Mouse (Mus musculus): Measurements from ENCODE around the gene Cpm.
A peak's percentile ranks its signal among the peaks of the same experiment; 100 is the strongest.

Gene Cpm

GRCm38 (mm10) chr10:117637062-117637744 is 7.9 kb downstream of the Cpm start:
- peak; percentile 47 for DNase-seq

- DNase-seq = no peak
These were observed 8.7 kb downstream of the Cpm start for GRCm38 (mm10) chr10:117637745-117638577.

GRCm38 (mm10) chr10:117638578-117639220 is 9.4 kb downstream of the Cpm start:
- no peak for DNase-seq

- DNase-seq = no peak
These were observed 9.9 kb downstream of the Cpm start for GRCm38 (mm10) chr10:117639221-117639599.

GRCm38 (mm10) chr10:117639899-117640594 is 10.7 kb downstream of the Cpm start:
- no peak for DNase-seq

- DNase-seq = no peak
These were observed 11.3 kb downstream of the Cpm start for GRCm38 (mm10) chr10:117640595-117641078.

- DNase-seq = no peak
These were observed 12.3 kb downstream of the Cpm start for GRCm38 (mm10) chr10:117641400-117642200.

- no peak for DNase-seq
These were observed 12.8 kb downstream of the Cpm start for GRCm38 (mm10) chr10:117642201-117642450.

GRCm38 (mm10) chr10:117642491-117643262 is 13.4 kb downstream of the Cpm start:
- DNase-seq = no peak

GRCm38 (mm10) chr10:117643302-117643701 is 14.0 kb downstream of the Cpm start:
- no peak for DNase-seq

GRCm38 (mm10) chr10:117643711-117644428 is 14.6 kb downstream of the Cpm start:
- DNase-seq = no peak

- no peak for DNase-seq
These were observed 15.1 kb downstream of the Cpm start for GRCm38 (mm10) chr10:117644429-117644748.

GRCm38 (mm10) chr10:117644828-117645227 is 15.5 kb downstream of the Cpm start:
- no peak for DNase-seq

GRCm38 (mm10) chr10:117645487-117645964 is 16.2 kb downstream of the Cpm start:
- DNase-seq = no peak

GRCm38 (mm10) chr10:117646482-117647157 is 17.3 kb downstream of the Cpm start:
- no peak for DNase-seq

GRCm38 (mm10) chr10:117647158-117647505 is 17.8 kb downstream of the Cpm start:
- DNase-seq = no peak

- no peak for DNase-seq
These were observed 18.7 kb downstream of the Cpm start for GRCm38 (mm10) chr10:117647964-117648472.

GRCm38 (mm10) chr10:117648643-117649042 is 19.3 kb downstream of the Cpm start:
- no peak for DNase-seq

- peak; percentile 73 for DNase-seq
These were observed 20.2 kb downstream of the Cpm start for GRCm38 (mm10) chr10:117649292-117650041.
